Mouse (Mus musculus): ENCODE results near the gene Prkch.

The Prkch gene

DNA sequence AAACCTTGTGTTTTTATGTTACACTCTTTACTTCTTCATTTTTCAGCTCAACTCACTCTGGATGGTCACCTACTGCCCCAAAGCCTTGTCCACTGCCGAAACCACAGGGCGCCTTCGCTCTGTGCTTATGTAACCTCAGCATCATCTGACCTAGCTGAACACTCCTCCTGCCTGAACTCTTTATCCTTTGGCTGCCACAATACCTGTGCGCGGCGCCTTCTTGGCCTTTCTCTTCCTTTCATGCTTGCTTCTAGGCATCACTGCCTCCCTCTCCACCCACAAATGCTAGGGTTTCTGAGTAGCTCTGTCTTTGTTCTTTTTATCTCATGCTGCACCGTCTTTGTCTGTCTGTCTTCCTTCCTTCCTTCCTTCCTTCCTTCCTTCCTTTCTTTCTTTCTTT, 3.8 kb upstream of the Prkch start:
- no peak for DNase-seq (ENCODE audit: low spot score in 2 of 2)

DNA sequence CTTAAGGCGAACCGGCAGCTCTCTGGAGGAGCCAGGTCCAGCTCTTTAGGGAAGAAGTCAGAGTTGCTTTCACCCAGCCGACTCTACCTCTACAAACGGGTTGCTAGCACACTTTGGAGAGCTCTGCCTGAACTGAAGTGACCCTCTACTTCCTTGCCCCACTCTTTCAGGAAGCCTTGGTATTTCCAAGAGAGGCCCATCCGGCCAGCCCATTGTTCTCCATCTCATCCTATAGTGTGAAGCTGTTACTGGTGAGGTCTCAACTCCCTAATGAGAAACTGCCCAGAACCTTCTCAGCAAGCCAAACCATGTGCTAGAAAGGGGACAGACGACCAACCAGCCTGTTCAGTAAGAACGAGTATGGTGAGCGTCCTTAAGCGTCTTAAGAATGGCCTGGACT, 1.3 kb upstream of the Prkch start:
- no peak for DNase-seq (ENCODE audit: low spot score in 2 of 2)

DNA sequence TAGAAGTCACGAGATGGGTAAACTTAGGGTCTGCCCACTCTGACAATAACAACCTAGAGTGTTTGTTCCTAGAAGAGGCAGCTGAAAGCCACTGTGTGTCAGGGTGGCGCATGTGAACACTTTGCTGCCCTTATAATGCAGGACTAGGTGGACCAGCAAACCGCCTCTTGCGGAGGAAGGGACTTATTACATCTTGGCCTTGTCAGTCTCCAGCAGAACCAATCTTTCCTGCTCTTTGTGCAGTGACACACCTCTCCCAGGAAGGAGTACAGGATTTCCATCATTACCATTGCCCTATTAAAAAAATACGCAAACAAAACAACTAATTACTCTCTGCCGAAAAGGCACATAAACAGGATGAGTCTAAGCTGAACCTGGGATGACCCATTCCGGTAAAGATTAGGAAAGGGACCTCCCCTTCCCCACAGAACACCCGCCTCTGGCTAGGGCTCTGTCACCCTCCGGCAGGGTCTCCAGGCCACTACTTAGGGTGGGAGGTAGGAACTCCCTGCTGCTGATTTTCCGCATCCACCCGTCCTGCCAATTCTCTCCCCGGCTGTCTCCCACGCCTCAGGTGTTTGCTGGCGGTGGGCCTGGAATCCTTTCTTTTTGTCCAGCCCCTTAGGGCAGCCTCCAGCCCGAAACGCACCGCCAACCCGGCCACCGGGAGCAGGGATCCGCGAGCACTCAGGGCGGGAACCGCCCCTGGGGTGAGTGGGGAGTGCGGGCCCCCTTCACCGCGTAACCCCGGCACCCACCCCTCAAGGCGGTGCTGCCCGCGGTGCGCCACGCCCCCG, 585 bp upstream of the Prkch start:
- DNase-seq (ENCODE audit: low spot score in 2 of 2), result no peak

DNA sequence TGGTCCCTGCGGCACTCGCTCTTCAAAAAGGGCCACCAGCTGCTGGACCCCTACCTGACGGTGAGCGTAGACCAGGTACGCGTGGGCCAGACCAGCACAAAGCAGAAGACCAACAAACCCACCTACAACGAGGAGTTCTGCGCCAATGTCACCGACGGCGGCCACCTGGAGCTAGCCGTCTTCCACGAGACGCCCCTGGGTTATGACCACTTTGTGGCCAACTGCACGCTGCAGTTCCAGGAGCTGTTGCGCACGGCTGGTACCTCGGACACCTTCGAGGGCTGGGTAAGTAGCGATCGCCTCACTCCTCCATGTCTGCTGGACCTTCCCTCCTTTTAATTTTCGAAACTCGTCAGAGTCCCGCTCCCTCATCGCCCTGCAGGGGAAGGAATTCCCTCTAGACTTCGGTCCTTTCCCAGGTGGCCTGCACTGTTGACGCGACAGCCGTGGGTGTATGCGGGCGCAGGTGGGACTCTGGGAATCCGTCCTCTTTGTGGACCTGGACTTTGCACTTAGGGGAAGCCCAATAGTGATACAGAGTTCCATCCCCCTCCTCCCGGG, 725 bp downstream of the Prkch start:
- no peak for DNase-seq (ENCODE audit: low spot score in 2 of 2)

DNA sequence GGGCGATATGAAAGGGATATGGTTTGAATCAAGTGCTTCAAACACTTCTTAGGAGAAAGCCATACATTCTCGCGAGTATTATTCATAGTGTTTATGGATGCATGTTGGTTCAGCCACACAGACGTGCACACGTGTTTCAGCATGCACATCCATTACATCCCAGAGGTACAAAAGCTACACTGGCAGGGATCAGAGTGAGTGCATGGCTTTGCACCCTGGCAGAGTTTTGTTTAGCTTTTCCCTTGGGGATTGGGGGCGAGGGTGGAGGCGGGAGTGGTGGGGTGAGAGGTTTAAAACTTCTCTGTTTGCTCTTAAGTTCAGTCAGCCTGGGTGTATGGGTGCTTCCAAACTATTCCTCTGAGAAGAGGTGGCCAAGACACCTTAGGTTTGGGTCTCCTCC, 1.3 kb downstream of the Prkch start:
- DNase-seq (ENCODE audit: low spot score in 2 of 2), result no peak

DNA sequence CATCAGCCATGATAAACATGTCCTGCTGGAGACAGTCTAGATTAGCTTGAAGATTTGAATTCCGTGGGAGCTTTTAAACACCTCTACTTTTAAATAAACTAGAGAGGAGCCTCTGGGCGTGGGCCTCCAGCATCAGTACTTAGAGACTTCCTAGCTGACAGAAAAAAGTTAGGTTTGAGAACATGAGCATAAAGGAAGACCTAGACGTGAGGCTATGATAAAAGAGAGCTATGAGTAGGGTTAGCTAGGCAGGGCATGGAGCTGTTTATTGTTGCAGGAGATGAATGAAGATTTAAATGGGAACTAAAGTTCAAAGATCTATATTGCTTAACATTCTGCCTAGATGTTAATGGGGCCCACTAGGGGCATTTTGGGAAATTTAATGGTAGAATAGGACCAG, 2.7 kb downstream of the Prkch start:
- no peak for DNase-seq (ENCODE audit: low spot score in 2 of 2)

DNA sequence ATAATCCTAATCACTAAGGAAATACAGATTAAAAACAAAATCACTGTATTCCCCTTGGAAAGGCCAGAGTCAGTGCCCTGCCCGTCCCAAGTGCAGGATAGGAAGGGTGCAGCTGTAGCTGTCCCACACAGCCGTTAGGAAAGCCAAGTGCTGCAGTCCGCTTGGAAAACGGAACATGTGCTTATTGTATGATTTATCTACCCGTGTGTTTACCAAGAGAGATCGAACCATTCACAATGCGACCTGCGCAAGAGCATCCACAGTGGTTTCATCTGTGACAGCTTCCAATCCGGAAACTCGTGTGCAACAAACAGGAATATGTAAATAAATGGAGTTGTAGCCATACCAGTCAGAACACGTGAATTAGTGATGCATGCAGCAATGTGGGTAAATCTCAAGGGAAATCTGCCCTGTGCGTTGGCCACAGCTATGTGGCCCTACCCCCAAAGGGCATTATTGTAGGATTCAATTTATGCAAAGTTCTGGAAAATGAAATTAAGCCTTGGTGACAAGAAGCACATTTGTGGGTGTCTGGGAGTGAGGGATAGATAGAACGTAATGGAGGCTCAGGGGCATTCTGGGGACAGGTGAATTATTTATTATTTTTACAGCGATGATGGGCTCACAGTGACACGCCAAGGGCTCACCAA, 6.2 kb downstream of the Prkch start:
- DNase-seq (ENCODE audit: low spot score in 2 of 2), result no peak

DNA sequence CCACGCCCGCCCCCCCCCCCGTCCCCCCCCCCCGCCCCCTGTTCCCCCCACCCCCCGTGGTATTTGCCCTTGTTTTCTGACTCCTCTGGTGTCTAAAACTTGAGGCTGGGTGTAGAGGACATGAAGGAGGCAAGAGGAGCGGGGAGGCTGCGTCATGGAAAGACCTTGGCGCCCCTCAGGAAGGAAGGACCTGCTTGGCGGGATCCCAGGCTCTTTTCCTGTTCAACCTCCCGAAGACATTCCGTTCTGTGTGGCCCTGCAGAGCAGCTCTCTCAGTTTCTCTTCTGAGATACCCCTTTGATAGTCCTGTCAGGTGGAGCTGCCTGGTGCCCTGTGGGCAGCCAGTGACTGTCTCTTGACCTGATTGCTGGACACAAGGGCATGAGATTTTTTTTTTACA, 7.0 kb downstream of the Prkch start:
- no peak for DNase-seq (ENCODE audit: low spot score in 2 of 2)

DNA sequence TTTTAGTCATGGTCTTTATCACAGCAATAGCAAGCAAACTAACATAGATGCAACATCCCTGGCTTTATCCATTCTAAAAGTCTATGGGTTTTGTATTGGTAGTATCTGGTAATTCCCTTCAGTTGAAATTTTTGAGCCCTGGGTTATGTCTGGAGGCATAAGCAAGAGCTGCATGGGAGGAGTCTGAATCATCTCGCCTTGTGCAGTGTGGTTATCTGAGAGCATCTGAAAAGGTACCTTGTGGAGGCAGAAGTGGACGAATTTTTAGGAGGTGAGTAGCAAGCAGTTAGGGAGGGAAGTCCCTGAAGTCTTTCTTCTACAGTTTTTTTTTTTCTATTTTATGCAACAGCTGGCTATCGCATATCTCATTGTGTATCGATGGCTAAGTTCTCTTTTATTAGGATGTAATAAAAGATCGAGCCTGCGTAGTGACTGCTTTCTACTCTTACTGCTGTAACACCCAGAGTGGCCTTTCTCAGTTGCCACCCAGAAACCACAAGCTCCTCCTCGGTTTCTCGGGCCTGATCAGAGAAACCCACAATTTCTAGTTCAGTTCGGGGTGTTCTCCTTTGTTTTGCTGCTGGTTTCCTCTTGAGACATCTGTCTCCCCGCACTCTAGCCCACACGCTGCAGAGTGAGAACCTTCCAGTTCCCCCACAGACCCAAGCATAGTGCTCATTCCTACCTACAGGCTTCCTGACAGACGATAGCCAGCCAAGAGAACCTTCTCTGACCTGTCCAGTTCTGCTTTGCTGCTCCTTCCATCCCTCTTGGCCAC, 8.6 kb downstream of the Prkch start:
- DNase-seq (ENCODE audit: low spot score in 2 of 2), result no peak

DNA sequence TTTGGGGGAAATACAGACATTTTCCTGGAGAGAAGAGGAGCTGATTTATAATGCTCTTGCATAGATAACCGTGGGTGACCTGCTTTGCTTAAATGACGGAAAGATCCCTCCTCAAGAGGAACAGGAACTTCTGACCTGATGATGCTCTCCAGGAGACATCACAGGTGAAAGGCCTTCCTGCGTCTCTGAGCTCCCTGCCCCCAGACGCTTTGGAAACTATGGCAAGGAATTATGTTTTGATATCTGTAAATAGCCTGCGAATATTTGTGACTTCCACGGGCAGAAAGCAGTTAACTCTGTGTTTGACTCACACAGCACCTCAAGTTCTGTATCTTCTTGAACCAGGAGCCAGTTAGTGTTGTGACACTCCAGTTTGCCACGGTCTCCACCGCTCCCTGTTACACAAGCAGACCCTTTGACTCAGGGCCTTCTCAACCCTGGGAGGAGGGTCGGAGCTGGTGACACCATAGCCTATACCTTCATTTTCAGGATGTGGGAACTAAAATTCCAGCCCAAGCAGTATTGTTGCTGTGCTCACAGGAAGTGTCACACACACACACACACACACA, 9.7 kb downstream of the Prkch start:
- DNase-seq (ENCODE audit: low spot score in 2 of 2), result no peak

DNA sequence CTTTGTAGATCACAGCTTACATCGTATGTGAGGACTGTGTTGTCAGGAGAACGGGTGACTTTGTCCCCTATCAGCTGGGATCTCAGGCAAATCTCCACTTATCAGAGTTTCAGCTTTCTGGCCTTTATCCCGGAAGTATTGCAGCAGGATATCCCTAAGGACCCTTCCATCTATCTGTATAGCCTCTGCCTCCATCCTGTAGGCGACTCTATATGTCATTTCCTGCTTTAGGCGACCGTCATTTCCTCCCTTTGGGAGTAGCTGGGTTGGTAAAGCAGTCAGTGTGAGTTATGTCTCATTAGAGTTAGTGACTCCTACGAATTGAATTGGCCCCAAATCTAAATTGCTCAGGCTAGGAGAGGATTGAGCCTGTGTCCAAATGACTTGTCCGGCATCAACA, 10.6 kb downstream of the Prkch start:
- DNase-seq (ENCODE audit: low spot score in 2 of 2), result no peak

DNA sequence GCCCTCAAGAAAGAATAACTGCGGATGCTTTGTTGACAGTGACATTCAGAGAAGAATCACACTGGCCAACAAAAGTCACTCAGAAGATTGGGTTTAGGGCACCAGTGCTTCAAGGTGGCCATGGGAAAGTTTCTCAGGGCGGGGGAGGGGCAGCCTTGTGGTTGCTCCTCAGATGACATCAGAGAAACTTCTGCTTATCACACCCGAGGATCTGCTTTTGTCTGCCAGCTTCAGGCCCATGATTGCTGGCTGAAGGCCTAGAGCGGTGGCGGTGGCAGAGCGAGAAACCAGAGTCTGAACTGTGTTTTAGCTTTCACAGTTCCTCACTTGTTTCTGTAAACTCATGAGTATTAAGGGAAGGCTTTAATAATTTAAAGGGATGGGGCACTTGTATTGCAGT, 13.6 kb downstream of the Prkch start:
- peak in 1 of 2 experiments; percentile 29 for DNase-seq (ENCODE audit: low spot score in 2 of 2)

DNA sequence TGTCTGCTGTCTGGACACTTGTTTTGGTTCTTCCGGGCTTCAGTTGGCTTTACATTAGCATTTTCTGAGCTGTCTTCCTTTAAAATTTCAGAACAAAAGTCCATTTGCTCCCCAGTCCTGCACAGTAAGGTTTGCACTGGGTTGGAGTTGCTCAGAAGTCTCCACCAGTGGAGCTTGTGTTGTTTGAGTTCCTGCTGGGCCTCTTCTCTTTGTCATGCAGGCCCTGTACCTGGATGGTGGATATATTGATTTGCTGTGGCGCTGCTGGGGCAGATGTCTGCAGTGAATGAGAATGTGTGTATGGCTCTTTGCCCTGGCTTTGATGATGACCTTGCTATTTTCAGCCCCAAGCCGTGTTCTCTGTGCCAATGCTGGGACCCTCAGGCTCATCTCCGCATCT, 15.9 kb downstream of the Prkch start:
- DNase-seq (ENCODE audit: low spot score in 2 of 2), result no peak

DNA sequence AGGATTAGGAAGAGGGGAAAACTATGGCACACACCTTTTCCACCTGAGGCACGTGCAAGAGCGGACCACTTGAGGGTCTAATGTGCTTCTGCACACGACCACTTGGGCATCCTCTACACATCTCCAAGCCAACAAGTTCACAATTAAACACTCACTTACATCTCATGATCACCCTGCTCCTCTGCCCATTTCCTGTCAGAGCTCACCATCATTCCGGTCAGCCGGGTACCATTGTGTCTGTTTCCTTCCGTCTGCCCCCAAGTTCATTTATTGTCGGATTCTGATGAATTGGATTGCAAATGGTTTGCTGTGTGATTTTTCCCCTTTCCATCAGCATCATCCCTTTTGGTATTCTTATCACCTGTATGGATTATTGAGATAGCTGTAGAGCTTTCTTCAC, 18.4 kb downstream of the Prkch start:
- DNase-seq (ENCODE audit: low spot score in 2 of 2), result no peak

DNA sequence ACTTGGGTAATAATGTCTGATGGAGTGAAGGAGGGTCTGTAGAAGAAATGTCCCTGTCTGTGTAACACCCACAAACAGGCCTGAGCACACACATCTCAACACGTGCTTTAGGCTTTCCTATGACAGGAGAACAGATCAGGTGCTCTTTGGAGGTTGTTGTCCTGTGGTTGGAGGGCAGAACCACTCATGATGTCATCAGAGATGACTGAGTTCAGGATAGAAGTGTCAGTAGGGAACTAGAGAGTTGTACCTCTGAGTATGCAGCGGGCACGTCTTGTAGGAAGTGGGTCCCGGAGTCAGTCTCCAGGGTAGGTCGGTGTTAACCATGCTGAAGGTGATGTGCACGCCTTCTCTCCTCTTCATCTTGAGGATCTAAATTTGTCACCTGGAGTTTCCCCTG, 19.1 kb downstream of the Prkch start:
- no peak for DNase-seq (ENCODE audit: low spot score in 2 of 2)

DNA sequence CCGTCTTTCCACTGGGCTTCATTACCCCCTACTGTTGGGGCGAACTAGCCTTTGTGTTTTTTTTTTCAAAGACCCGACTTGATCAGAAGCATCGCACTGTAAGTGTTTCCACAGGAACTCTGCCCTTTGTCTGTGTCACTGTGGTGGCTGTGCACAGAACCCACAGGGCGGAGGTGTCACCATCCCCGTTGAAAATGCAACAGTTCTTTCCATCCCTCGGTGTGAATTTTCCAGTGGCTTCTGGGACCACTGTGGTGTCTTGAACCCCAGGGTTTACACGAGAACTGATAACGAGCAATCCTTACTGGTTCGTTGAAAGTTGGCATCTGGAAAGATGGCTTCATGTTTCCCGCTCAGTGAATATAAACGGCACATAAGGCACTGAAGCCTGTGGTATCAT, 20.2 kb downstream of the Prkch start:
- no peak for DNase-seq (ENCODE audit: low spot score in 2 of 2)

DNA sequence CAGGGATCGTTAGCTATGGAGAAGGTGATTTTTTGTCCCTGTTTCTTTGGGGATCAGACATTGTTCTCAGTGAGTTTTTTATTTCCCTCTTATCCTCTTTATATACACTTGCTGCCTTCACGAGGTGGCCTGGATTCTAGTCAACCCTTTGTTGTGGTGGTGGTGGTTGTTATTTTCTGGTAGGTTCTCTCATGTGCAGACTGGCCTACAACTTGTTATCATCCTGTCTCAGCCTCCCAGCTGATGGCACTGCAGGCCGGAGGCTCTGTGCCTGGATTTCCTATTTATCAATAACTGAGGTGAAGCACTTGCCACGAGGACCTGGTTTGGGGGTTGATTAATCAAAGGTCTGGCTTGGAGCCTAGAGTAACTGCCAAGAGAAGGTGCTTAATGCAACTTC, 20.6 kb downstream of the Prkch start:
- no peak for DNase-seq (ENCODE audit: low spot score in 2 of 2)

DNA sequence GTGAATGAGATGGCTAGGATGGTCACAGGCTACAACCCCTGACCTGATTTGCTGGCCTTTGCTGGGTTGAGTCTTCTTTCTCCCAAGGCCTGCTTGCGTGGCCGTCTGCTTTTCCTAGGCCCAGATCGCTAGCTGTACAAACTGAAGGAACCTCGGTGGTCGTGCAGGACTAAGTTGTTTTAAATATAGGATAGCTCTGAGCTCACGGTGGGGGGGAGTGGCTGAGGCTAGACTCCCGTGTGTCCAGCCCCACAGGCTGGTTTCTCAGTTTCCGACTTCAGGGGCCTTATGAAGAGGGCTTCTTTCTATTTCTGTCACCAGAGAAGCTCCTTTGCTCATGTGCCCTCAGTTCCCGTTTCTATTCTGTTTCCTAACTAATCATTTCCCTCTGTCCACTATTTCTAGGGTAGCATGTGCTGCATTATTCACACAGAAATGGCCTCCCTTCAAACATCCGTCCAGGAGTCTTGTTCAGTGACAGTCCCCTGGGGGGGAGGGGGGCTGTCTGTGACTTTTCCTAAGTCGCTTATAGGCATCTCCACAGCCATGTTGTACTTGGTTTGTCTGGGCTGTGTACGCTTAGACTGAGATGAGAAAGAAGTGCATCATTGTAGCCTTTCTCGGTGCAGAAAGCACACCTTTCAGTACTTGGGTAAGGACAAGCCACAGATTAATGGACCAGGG, 22.9 kb downstream of the Prkch start:
- no peak for DNase-seq (ENCODE audit: low spot score in 2 of 2)

DNA sequence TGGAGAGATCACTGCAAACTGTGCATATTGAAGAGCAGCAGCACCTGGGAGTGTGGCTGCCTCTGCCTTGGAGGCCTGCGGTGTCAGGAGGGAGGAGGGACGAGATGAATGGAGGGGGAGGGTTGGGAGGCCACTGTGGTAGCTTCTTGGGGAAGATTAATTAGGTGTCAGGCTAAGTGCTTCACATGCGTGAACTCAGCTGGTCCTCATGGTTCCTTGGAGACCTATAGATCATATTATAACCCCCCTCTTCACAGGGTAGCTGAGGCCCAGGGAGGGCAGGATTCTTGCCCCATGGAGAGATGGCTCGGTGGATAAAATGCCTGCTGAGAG, 23.4 kb downstream of the Prkch start:
- DNase-seq (ENCODE audit: low spot score in 2 of 2), result no peak

DNA sequence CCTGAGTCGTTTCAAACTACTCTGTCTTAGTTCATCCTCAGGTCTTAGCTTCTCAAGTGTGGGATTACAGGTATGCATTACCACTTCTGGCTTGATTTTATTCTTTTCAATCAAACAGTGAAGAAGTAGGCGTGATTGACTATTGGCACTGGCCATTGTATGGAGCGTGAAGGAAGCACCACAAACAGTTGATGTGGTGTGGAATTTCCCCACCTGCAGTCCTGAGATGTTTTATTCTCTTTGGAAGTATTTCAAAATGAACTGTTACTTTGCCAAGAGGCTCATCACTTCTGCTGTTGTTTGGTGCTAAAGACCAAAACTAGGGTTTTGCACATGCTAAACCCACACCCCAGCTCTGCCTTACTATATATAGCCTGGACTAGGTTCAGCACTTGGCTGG, 24.7 kb downstream of the Prkch start:
- DNase-seq (ENCODE audit: low spot score in 2 of 2), result no peak

DNA sequence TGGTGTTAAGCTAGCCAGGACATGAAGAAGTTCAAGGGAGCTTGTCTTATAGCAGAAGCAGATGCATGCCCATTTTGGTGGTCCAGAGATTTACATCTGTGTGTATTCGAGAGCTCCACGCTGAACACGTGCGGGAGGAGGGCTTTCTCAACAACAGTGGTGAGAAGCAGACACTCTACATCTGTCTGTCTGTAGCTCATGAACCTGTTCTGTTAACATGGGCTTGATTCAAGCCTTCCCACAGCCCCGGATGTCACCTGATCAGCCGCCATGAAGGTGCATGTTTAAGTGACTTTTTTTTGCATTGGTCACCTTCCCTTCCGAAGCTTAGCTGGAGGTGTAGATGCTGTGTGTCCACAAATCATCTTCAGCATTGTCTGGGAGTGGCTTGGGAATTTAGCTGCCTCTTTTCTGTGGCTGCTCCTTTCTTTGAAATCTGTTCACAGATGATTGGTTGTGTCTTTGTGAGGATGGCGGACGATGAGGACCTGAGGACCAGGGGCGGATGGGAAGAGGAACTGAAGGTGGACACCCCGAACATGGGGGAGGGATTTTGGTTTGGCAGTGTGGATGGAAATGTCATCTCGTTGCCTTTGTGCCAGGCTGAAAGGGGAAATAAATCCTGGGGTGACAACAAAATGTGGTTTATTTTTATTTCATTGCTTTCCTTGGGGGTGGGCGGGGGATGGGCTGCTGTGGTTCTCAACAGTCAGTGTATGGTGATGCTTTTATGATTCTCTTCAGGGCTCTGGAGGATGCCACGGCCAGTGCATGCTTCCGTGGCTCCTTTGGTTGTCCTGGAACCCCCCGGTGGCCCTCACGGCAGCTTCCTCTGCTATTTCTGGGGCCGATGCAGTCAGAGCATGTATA, 25.3 kb downstream of the Prkch start:
- no peak for DNase-seq (ENCODE audit: low spot score in 2 of 2)

Measured in frontal cortex, postnatal 10 days (tissue).